Mouse (Mus musculus) kidney, adult 2 months (tissue): Measurements from ENCODE around the gene Ubac1. TPM values are rescaled to one million over a fixed set of nuclear protein-coding genes. Genes with fewer than 3 reads are reported as not detected.
A peak's percentile ranks its signal among the peaks of the same experiment; 100 is the strongest.

Experiments used
- DNase-seq: peaks from one replicate; pipeline ENCODE4 v3.0.0; 2021
- H3K27ac ChIP-seq: fragments of 200-500 bp; 2 replicates; pipeline ENCODE4 v1.5.1; 2012; ENCODE audit warnings: low read depth, low read length, control low read depth, inconsistent platforms; ENCODE audit not compliant: insufficient read depth
- H3K27me3 ChIP-seq: fragments of 200-500 bp; replicated peaks from 2 replicates; pipeline ENCODE4 v1.6.1; 2012; ENCODE audit warnings: mild to moderate bottlenecking, moderate library complexity, low read length, inconsistent platforms; ENCODE audit not compliant: control insufficient read depth, insufficient read depth
- H3K36me3 ChIP-seq: fragments of 200-500 bp; 2 replicates; pipeline ENCODE4 v1.6.1; 2012; ENCODE audit warnings: mild to moderate bottlenecking, moderate library complexity, low read length, inconsistent platforms; ENCODE audit not compliant: control insufficient read depth, insufficient read depth
- H3K4me1 ChIP-seq: fragments of 200-500 bp; 2 replicates; pipeline ENCODE4 v1.6.1; 2011; ENCODE audit warnings: low read length; ENCODE audit not compliant: control insufficient read depth, insufficient read depth
- H3K4me3 ChIP-seq: fragments of 200-500 bp; 2 replicates; pipeline ENCODE4 v1.5.1; 2011; ENCODE audit warnings: mild to moderate bottlenecking, low read depth, low read length, control low read depth; ENCODE audit not compliant: insufficient read depth
- CTCF ChIP-seq: fragments of 200-500 bp; conservative IDR thresholded peaks from 2 replicates; pipeline ENCODE4 v1.5.1; 2011; ENCODE audit warnings: low read depth, mild to moderate bottlenecking, control low read depth, low read length, moderate library complexity, mixed read lengths; ENCODE audit not compliant: insufficient read depth, insufficient read length
- POLR2A ChIP-seq: fragments of 200-500 bp; IDR thresholded peaks from one replicate; pipeline ENCODE4 v1.6.1; 2011; ENCODE audit warnings: low read depth, low read length, control low read depth
- WGBS: fragments of 180-500 bp; shearing (Covaris S2); methylation state at CpG from one replicate; pipeline ENCODE4 v1.1.7; 2018; 5-methylcytosine and 5-hydroxymethylcytosine counted together
- polyA plus RNA-seq: library from polyadenylated mRNA; depleted of rRNA; stranded (reverse); fragments of >200 nt; gene quantifications from 2 replicates; pipeline ENCODE4 v1.2.3, GENCODE M21; 2012; rRNA removed

Gene Ubac1
- 63.4 and 65.8 TPM in 2 replicates for polyA plus RNA-seq

GRCm38 (mm10) chr2:26021561-26022257 lies at the start of gene Ubac1:
Gene Ubac1, minus strand, starts transcription at chr2:26021747.
- peak within 1 kb of the TSS; percentile 96 for H3K27ac ChIP-seq
- H3K4me3 ChIP-seq: peak within 1 kb of the TSS; percentile 67
- WGBS: 4% methylated on average over 50 of the region's 50 CpGs
- no peaks in the 10 kb centered on the region for H3K36me3 ChIP-seq
- no peak for TF ChIP-seq CTCF
- TF ChIP-seq POLR2A: no peak
- no peaks in the 10 kb centered on the region for H3K27me3 ChIP-seq
- H3K4me1 ChIP-seq: peaks cover 4% of the 10 kb centered on the region; the same call in 1 of the 2 replicates
- DNase-seq: peak; percentile 97

- DNase-seq: no peak
- Histone ChIP-seq H3K27ac (no peak overlapping the region), H3K27me3 (no peaks in the 10 kb centered on the region), H3K36me3 (no peaks in the 10 kb centered on the region), H3K4me3 (no peak overlapping the region), H3K4me1 (no peaks in the 10 kb centered on the region)
- 83% methylated on average over 1 of the region's 1 CpGs for WGBS
- TF ChIP-seq CTCF (no peak), POLR2A (no peak)
Observed at GRCm38 (mm10) chr2:26068592-26068991, 47.0 kb upstream of the Ubac1 start.

DNA sequence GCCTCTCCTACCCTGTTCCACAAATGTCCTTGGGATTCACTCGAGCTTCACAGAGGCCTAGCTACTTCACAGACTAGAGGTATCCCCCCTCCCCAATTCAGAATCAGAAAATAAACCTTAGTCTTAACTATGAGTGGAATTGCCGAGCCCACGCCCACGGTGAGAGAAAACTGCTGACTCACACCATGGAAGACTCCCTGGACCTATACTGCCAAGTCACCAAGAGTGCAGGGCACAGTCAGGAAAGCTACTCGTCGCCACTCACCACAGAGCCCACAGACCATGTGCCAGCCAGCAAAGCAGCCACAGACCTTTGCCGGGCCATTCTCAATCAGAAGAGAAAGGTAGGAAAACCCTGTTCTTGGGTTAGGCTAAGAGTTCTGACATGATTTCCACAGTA lies 46.6 kb upstream of the Ubac1 start:
- 65% methylated on average over 7 of the region's 7 CpGs for WGBS
- no peak for TF ChIP-seq CTCF
- TF ChIP-seq POLR2A: no peak
- Histone ChIP-seq H3K36me3 (no peaks in the 10 kb centered on the region), H3K27me3 (no peaks in the 10 kb centered on the region), H3K4me1 (no peaks in the 10 kb centered on the region), H3K27ac (no peak overlapping the region), H3K4me3 (no peak overlapping the region)
- no peak for DNase-seq

GRCm38 (mm10) chr2:26066527-26066926 lies 45.0 kb upstream of the Ubac1 start:
- no peak for DNase-seq
- Histone ChIP-seq H3K27me3 (no peaks in the 10 kb centered on the region), H3K36me3 (no peaks in the 10 kb centered on the region), H3K4me3 (no peak overlapping the region), H3K4me1 (no peaks in the 10 kb centered on the region), H3K27ac (no peak overlapping the region)
- WGBS: 75% methylated on average over 14 of the region's 14 CpGs
- TF ChIP-seq POLR2A: no peak
- TF ChIP-seq CTCF: no peak

GRCm38 (mm10) chr2:26062742-26063427 lies 41.3 kb upstream of the Ubac1 start:
- 89% methylated on average over 13 of the region's 13 CpGs for WGBS
- no peaks in the 10 kb centered on the region for H3K36me3 ChIP-seq
- H3K27me3 ChIP-seq: no peaks in the 10 kb centered on the region
- no peak overlapping the region for H3K27ac ChIP-seq
- no peak for TF ChIP-seq POLR2A
- H3K4me1 ChIP-seq: no peaks in the 10 kb centered on the region
- DNase-seq: no peak
- H3K4me3 ChIP-seq: no peak overlapping the region

- no peaks in the 10 kb centered on the region for H3K27me3 ChIP-seq
- H3K4me3 ChIP-seq: no peak overlapping the region
- H3K4me1 ChIP-seq: no peaks in the 10 kb centered on the region
- no peak for DNase-seq
- no peak overlapping the region for H3K27ac ChIP-seq
- TF ChIP-seq CTCF (no peak), POLR2A (no peak)
- no peaks in the 10 kb centered on the region for H3K36me3 ChIP-seq
- 69% methylated on average over 4 of the region's 4 CpGs for WGBS
Observed at GRCm38 (mm10) chr2:26062241-26062640, 40.7 kb upstream of the Ubac1 start.

DNA sequence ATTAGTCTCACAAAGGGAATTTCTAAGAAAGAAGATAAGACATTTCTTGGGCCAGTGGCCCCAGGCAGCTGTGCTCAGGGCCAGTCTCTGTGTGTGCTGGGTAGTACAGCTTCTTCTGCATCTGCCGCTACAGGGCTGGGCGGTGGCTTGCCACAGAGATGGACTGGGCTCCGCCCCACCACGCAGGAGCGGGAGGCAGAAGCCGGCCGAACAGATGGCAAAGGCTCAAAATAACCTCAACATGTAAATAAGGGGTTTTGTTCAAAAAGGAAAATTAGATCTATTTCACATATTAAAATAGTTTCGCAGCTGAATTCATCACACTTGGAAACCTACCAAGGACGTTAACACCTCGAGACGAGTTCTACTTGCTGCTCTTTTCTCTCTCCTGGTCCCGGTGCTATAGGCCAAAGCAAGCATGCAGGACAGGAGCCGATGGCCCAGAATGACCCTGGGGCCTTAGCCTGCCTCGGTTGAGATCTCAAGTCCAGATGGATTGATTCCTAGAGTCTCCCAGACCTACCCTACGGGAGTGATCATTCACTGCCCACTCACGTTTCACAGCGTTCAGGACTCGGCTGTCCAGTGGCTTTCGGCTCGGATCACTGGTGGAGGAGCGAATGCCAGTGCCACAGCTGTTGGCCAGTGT lies 39.6 kb upstream of the Ubac1 start:
- H3K27me3 ChIP-seq: no peaks in the 10 kb centered on the region
- H3K36me3 ChIP-seq: no peaks in the 10 kb centered on the region
- no peaks in the 10 kb centered on the region for H3K4me1 ChIP-seq
- H3K4me3 ChIP-seq: no peak overlapping the region
- no peak overlapping the region for H3K27ac ChIP-seq
- WGBS: 69% methylated on average over 21 of the region's 21 CpGs
- TF ChIP-seq POLR2A (no peak), CTCF (no peak)
- DNase-seq: no peak
